Mouse (Mus musculus) embryonic facial prominence, embryonic 10.5 days (tissue): Measurements from ENCODE around the gene Ugcg. TPM values are rescaled to one million over a fixed set of nuclear protein-coding genes. Genes with fewer than 3 reads are reported as not detected.

Experiments used
- DNase-seq: peaks from one replicate; pipeline ENCODE4 v3.0.0-alpha.2; 2017; ENCODE audit warnings: low spot score
- H3K27ac ChIP-seq: fragments of 300-500 bp; sonication (generic); replicated peaks from 2 replicates; pipeline ENCODE4 v1.5.1; 2016; ENCODE audit warnings: mild to moderate bottlenecking
- H3K27me3 ChIP-seq: fragments of 300-500 bp; sonication (generic); replicated peaks from 2 replicates; pipeline ENCODE4 v1.6.1; 2016; ENCODE audit warnings: low read depth, mild to moderate bottlenecking; ENCODE audit not compliant: poor library complexity, severe bottlenecking
- H3K36me3 ChIP-seq: fragments of 300-500 bp; sonication (generic); replicated peaks from 2 replicates; pipeline ENCODE4 v1.6.1; 2016; ENCODE audit warnings: mild to moderate bottlenecking, moderate library complexity
- H3K4me1 ChIP-seq: fragments of 300-500 bp; sonication (generic); 2 replicates; pipeline ENCODE4 v1.6.1; 2016
- H3K4me3 ChIP-seq: fragments of 300-500 bp; sonication (generic); 2 replicates; pipeline ENCODE4 v1.5.1; 2016; ENCODE audit warnings: mild to moderate bottlenecking, moderate library complexity
- H3K9me3 ChIP-seq: fragments of 300-500 bp; sonication (generic); 2 replicates; pipeline ENCODE4 v1.6.1; 2016; ENCODE audit warnings: mild to moderate bottlenecking
- WGBS: fragments of 180-500 bp; shearing (Covaris S2); methylation state at CpG from one replicate; pipeline ENCODE4 v1.1.7; 2016; 5-methylcytosine and 5-hydroxymethylcytosine counted together
- polyA plus RNA-seq: library from polyadenylated mRNA; unstranded; fragments of >200 nt; fragmentation: Nextera tagmentation; extraction: Ambion mirVana; gene quantifications from 2 replicates; pipeline ENCODE4 v1.2.1, GENCODE M21; 2016

Gene Ugcg
- polyA plus RNA-seq, 1 experiment from 2014 or later: 9.9 TPM

DNA sequence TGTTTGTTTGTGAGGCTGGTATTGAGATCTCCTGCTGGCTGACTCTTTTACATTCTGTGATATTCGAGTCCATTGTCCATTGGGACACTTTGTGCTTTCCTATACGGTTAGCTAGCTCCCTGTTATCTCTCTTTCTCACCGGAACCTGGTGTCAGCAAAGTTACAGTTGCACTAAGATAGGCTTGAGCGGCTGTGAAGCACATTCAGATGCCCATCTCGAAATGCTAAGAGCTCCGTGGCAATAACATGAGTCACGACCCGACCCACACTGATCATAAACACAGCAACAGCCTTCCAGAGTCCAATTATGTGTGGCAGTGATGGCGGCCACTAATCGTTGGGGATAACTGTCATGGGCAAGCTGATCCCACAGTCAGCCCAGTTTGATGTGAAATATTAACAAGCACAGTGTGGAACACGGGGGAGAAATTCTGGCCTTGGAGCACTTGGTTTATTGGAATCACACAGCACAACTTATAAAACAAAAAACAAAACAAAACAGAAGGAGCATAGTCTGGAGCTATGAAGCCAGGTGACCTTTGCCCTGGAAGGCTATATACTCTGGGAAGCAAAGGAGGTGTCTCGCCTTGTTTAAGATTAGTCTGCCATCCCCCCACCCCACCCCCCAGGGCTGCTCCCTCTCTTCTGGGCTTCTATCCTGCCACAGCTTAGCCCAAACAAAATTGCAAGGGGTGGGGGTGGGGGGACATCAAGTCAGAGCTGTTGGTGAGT, 7.5 kb downstream of the Ugcg start:
- Histone ChIP-seq H3K4me3 (no peak overlapping the region), H3K9me3 (no peaks in the 10 kb centered on the region), H3K4me1 (peaks cover 31% of the 10 kb centered on the region), H3K27ac (peak overlapping the region; percentile 67), H3K27me3 (no peaks in the 10 kb centered on the region), H3K36me3 (peaks cover 7% of the 10 kb centered on the region; the same call in 1 of the 2 replicates)
- DNase-seq: no peak
- WGBS: 46% methylated on average over 12 of the region's 12 CpGs

DNA sequence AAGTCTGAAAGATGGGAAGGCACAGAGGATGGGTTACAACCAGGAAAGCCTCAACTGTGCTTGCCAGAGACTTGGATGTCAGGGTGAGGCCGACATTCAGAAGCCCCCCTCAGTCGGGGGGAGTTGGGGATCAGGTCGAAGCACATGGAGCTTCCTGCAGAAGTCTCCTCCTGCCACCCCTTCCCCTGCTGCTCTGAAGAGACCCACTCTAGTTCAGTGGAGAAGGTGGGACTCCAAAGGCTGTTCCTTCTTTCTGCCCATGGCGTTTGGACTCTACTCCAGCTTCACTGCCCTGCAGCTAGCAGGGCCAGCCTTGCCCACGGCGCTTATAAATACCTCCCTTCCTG, 8.0 kb downstream of the Ugcg start:
- WGBS: 46% methylated on average over 6 of the region's 6 CpGs
- H3K27ac ChIP-seq: peak overlapping the region; percentile 67
- H3K4me1 ChIP-seq: peaks cover 31% of the 10 kb centered on the region
- H3K9me3 ChIP-seq: no peaks in the 10 kb centered on the region
- H3K36me3 ChIP-seq: 0 out of 2 replicates have a peak, but pooled peaks cover 3% of the 10 kb centered on the region
- H3K27me3 ChIP-seq: no peaks in the 10 kb centered on the region
- H3K4me3 ChIP-seq: no peak overlapping the region
- no peak for DNase-seq

DNA sequence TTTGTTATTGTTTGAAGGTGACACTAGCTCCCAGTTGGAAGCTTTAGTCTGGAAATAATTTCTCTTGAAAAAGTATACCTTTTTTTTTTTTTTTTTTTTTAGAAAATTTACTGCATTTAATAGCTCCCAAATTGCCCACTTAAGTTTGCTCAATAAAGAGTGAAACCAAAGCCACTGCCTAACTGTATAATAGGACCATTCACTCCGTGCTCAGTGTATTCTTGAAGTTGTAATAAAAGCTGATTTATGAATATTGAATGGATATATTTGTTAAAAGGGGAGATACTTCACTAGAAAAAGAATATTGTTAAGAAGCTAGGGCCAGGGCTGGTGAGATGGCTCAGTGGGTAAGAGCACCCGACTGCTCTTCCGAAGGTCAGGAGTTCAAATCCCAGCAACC, 8.4 kb downstream of the Ugcg start:
- 82% methylated on average over 3 of the region's 3 CpGs for whole genome bisulfite sequencing
- no peak for DNase-seq
- H3K9me3 ChIP-seq: no peaks in the 10 kb centered on the region
- H3K4me1 ChIP-seq: peaks cover 31% of the 10 kb centered on the region
- no peak overlapping the region for H3K4me3 ChIP-seq
- no peaks in the 10 kb centered on the region for H3K27me3 ChIP-seq
- 0 out of 2 replicates have a peak, but pooled peaks cover 3% of the 10 kb centered on the region for H3K36me3 ChIP-seq
- no peak overlapping the region for H3K27ac ChIP-seq

DNA sequence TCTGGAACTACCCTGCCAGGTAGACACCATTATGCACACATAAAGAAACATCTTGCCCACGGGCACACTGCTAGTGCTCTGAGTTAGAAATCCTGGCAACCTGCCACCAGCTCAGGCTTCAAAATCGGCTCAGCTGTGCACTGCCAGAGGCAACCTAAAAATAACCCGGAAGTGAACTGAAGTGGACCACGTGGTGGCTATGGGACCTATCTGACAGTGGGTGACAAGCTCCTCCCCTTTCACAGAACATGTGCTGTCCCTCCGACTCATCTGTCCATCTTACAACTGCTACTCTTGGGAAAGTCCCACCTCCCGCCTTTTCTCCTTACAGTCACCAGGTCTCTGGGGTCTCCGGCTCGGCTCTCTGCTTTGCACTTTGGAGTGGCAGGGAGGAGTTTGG, 10.3 kb downstream of the Ugcg start:
- Histone ChIP-seq H3K36me3 (0 out of 2 replicates have a peak, but pooled peaks cover 3% of the 10 kb centered on the region), H3K4me1 (peaks cover 37% of the 10 kb centered on the region), H3K9me3 (no peaks in the 10 kb centered on the region), H3K27ac (no peak overlapping the region; the same call in 1 of the 2 replicates), H3K27me3 (no peaks in the 10 kb centered on the region), H3K4me3 (no peak overlapping the region)
- DNase-seq: peak; percentile 15
- 55% methylated on average over 8 of the region's 8 CpGs for WGBS

DNA sequence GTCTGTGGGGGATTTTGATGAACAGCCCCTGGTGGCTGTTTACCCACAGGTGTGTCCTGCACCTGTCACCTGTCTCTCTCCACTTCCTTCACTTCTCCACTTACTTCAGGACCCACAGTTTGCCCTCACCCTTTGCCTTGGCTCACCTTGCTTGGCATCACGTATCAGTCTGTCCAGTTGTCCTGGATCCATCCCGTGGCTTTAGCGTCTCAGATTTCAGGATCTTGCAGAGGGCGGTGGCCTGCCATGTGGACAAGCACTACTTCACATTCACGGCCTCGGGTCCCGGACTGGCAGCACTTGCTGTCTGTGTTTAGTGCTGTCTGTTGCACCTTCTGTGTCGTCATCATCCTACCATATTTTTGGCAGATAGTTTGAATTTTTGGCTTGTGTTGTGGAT, 10.7 kb downstream of the Ugcg start:
- Histone ChIP-seq H3K36me3 (0 out of 2 replicates have a peak, but pooled peaks cover under 1% of the 10 kb centered on the region), H3K4me3 (no peak overlapping the region), H3K4me1 (peaks cover 38% of the 10 kb centered on the region), H3K9me3 (no peaks in the 10 kb centered on the region), H3K27me3 (no peaks in the 10 kb centered on the region), H3K27ac (no peak overlapping the region; the same call in 1 of the 2 replicates)
- peak; percentile 19 for DNase-seq
- 49% methylated on average over 8 of the region's 8 CpGs for WGBS

DNA sequence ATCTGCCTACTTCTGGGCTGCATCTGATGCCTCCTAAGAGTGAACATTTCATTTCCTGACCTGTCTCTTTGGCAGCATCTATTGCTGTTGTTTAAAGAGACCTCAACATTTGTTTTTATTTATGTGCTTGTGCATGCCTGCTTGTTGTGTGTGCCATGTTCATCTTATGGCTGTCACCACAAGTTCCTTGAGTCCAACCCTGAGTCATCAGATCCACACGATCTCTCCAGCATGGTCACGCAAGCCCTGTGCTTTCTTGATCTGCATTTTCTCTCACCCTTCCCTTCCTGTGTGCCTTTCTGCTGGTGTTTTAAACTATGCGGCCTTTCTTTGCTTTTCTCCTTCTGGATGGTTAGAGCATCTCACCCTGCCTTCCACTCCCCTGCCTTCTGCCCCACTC, 11.6 kb downstream of the Ugcg start:
- Histone ChIP-seq H3K27me3 (no peaks in the 10 kb centered on the region), H3K4me3 (no peak overlapping the region), H3K9me3 (no peaks in the 10 kb centered on the region), H3K4me1 (peaks cover 38% of the 10 kb centered on the region), H3K36me3 (no peaks in the 10 kb centered on the region), H3K27ac (no peak overlapping the region)
- no peak for DNase-seq
- WGBS: 81% methylated on average over 3 of the region's 3 CpGs

DNA sequence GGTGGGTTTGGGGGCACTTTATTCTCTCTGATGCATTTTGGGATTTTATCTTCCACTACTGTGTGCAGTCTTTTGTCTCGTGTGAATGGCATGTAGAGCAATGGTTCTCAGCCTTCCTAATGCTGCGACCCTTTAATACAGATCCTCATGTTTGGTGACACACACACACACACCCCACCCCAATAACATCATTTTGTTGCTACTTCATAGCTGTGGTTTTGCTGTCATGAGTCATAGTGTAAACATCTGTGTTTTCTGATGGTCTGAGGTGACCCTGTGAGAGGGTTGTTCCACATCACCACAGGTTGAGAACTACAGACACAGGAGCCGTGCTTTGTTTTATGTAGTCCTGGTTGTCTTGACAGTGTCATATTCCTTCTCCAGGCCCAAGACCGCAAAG, 15.6 kb downstream of the Ugcg start:
- WGBS: 90% methylated on average over 4 of the region's 4 CpGs
- no peak overlapping the region for H3K27ac ChIP-seq
- no peaks in the 10 kb centered on the region for H3K27me3 ChIP-seq
- no peak overlapping the region for H3K4me3 ChIP-seq
- H3K4me1 ChIP-seq: peaks cover 27% of the 10 kb centered on the region
- H3K9me3 ChIP-seq: no peaks in the 10 kb centered on the region
- DNase-seq: no peak
- H3K36me3 ChIP-seq: peaks cover 18% of the 10 kb centered on the region

DNA sequence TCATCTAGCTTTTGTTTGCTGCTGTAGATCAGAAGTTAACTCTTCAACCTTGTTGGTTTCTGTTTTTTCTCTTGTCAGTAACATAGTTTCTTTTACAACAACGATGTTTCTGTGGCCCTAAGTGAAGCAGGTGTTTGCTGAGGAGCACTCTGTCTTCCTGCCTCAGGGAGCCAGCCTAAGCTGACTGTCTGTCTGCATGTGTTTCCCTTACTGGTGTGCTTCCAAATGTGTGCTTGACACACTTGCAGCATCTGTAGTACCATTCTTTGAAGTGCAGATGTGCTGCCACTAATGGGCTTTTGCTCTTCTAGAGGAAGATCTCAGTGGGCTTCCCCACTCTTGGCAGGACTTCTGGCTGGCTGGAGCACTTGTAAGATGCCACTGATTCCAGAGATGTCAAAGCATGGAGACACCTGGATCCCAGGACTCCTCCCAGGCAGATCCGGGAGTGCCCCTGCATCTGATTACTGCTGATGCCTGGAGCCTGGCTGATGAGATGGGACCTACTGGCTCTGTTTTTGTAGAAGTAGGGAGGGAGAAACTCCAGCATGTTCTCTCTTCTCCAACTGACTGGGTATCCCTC, 16.8 kb downstream of the Ugcg start:
- Histone ChIP-seq H3K27ac (no peak overlapping the region; the same call in 1 of the 2 replicates), H3K27me3 (no peaks in the 10 kb centered on the region), H3K9me3 (no peaks in the 10 kb centered on the region), H3K36me3 (peaks cover 27% of the 10 kb centered on the region), H3K4me1 (peaks cover 22% of the 10 kb centered on the region), H3K4me3 (no peak overlapping the region)
- WGBS: 56% methylated on average over 2 of the region's 2 CpGs
- no peak for DNase-seq

DNA sequence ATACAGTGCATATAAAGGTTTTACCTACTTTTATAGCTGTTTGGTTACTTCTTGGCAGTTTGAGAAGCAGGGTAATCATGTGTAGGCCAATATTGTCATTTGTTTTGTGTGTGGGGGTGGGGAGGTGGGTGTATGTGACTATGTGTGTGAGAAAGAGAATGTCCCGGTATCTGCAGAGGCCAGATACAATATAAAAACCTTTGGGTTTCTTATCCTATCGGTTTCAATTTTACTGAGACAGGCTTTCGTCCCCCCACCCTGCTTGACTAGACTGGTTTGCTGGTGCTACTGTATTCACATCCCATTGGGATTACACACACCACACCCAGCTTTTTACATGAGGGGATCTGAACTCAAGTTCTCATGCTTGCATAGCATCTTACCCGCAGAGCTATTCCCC, 17.5 kb downstream of the Ugcg start:
- Histone ChIP-seq H3K27ac (no peak overlapping the region), H3K36me3 (peaks cover 31% of the 10 kb centered on the region), H3K27me3 (no peaks in the 10 kb centered on the region), H3K9me3 (no peaks in the 10 kb centered on the region), H3K4me1 (peaks cover 19% of the 10 kb centered on the region), H3K4me3 (no peak overlapping the region)
- 78% methylated on average over 4 of the region's 4 CpGs for WGBS
- no peak for DNase-seq

DNA sequence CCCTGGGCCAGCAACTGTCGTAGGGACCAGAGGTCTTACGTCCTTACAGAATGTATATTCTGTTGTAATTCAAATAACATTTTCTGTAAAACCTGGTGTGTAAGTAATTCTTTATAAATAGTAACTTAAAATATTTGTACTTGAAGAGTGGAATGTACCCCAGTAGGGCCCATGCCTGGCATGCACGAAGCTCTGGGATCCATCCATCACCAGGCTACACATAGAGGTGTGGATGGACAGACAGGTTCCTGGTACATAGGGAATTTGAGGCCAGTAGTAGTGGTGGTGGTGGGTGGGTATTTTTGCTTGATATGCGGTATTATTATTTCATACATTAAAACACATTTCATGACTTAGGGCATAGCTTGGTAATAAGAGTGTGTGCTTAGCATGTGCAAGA, 19.6 kb downstream of the Ugcg start:
- Histone ChIP-seq H3K4me1 (peaks cover 19% of the 10 kb centered on the region), H3K9me3 (no peaks in the 10 kb centered on the region), H3K36me3 (peaks cover 36% of the 10 kb centered on the region), H3K27ac (no peak overlapping the region), H3K4me3 (no peak overlapping the region), H3K27me3 (no peaks in the 10 kb centered on the region)
- no peak for DNase-seq
- WGBS: 92% methylated on average over 4 of the region's 4 CpGs

DNA sequence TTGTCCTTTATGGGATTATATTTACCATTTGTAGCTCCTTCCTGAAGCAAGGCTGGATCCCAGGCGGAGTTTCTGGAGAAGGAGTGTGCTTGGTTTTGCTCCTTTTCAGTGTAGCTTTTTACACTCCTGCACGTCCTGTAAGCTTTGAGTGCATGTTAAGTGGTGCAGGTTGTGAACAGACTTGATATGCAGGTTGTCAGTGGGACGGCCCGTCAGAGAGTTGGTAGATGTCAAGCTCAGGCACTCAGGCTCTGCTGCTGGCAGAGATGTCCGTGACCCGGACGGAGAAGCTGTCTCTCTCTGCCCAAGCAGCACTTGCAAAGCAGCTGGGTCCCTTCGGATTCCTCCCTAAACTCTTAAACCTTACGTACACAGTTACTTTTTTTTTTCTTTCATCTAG, 22.1 kb downstream of the Ugcg start:
- no peak overlapping the region for H3K4me3 ChIP-seq
- WGBS: 92% methylated on average over 9 of the region's 9 CpGs
- H3K27ac ChIP-seq: no peak overlapping the region
- H3K4me1 ChIP-seq: peaks cover 7% of the 10 kb centered on the region
- no peaks in the 10 kb centered on the region for H3K27me3 ChIP-seq
- H3K9me3 ChIP-seq: no peaks in the 10 kb centered on the region
- no peak for DNase-seq
- peaks cover 59% of the 10 kb centered on the region for H3K36me3 ChIP-seq

DNA sequence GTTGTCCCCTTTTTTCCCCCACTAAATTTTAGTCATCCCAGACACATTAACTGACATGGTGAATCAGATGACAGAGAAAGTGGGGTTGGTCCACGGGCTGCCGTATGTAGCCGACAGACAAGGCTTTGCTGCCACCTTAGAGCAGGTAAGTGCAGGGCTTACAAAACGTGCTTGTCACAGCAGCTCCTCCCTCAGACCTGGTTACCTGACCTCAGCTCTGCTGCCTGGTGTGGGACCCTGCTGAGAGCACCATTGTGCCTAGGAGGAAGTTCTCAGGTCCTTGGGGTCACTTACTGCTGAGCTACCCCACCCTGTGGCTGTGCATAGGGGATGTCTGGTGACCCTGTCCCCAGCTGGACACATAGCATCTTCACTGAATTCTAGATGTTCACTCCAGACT, 24.8 kb downstream of the Ugcg start:
- Histone ChIP-seq H3K27ac (no peak overlapping the region), H3K36me3 (peaks cover 69% of the 10 kb centered on the region)
- WGBS: 73% methylated on average over 4 of the region's 4 CpGs

DNA sequence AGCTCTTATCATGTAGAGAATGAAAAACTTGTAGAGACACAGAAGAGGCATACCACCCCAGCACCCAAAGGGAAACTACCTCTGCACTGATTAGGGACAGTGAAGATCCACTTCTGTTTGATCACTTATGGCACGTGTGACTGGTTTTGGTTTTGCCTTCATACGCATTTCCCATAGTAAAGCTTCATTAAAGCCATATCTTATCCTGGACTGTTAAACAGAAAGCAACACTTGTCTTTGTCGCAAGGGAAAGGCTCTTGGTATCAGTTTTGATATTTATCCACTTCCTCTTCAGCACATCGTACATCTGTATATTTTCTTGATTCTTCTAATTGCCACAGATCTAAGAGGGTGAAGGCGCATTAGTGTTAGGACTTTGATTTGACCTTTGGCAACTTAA, 25.6 kb downstream of the Ugcg start:
- H3K27me3 ChIP-seq: no peaks in the 10 kb centered on the region
- H3K4me1 ChIP-seq: no peaks in the 10 kb centered on the region
- H3K27ac ChIP-seq: no peak overlapping the region
- 95% methylated on average over 5 of the region's 5 CpGs for WGBS
- DNase-seq: no peak
- H3K9me3 ChIP-seq: no peaks in the 10 kb centered on the region
- H3K36me3 ChIP-seq: peaks cover 70% of the 10 kb centered on the region
- no peak overlapping the region for H3K4me3 ChIP-seq

More for the DNA sequence above, 24.8 kb downstream of the Ugcg start:
- Histone ChIP-seq H3K9me3 (no peaks in the 10 kb centered on the region), H3K4me1 (no peaks in the 10 kb centered on the region), H3K4me3 (no peak overlapping the region), H3K27me3 (no peaks in the 10 kb centered on the region)
- DNase-seq: no peak
